Mouse (Mus musculus) layer of hippocampus, postnatal 14 days (tissue): ENCODE data around the gene Fer1l4. TPM values are rescaled to one million over a fixed set of nuclear protein-coding genes. Genes with fewer than 3 reads are reported as not detected.

Source experiments
- DNase-seq, 2 experiments: peaks; one replicate each; pipeline ENCODE4 v3.0.0; 2021 to 2022; ENCODE audit warnings: low spot score in 2 of 2, mixed read lengths in 1 of 2
- long read RNA-seq, 2 experiments: library from polyadenylated mRNA; stranded (forward); transcript quantifications; one replicate each; pipeline ENCODE4 v2.0.0; 2021
- total RNA-seq, 2 experiments: library from RNA; stranded (reverse); gene quantifications; 2 replicates each; pipeline ENCODE4 v1.2.3; 2021

The Fer1l4 gene
- not detected for total RNA-seq
- long read RNA-seq, experiment 1, result 0 reads
- long read RNA-seq, experiment 2, result 0 reads

DNA sequence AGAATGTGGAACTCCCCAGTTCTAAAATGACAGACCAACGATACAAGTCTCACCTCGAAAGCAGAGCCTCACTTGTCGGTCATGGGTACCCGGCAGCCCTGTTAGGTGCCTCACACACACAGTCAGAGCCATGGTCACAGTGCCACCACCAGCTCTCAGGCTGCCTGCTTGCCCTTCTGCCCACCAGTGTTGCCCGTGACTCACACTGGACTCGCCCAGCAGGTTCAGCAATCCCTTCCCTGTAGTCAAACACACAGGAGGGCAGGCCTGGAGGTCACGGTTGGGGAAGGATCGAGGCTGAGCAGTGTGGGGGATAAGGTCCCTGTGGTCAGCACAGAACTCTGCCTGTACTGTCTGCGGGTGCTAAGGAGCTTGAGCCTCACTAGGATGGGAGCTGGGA, at the start of gene Fer1l4:
TSS of gene Fer1l4 (minus strand) at position 132 of the 400 bp plus-strand sequence.
- no peak for DNase-seq

DNA sequence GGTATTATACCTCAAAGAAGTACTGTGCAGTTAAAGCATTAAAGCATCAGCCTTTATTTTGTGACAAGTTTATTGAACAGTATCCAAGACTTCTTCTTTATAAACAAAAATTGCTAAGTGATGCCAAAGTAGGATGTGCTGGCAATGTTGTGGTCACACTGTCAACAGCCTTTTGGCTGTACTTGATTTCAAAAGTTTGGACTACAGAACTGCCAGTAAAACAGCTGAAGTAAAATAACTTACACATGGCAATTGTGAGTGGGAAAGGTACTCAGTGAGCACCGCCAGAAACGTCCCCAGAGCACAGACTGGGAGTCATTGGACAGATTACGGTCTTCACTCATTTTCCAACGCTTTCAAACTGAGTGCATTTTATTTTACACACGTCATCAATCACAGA, 39.2 kb upstream of the Fer1l4 start:
- DNase-seq, result no peak

DNA sequence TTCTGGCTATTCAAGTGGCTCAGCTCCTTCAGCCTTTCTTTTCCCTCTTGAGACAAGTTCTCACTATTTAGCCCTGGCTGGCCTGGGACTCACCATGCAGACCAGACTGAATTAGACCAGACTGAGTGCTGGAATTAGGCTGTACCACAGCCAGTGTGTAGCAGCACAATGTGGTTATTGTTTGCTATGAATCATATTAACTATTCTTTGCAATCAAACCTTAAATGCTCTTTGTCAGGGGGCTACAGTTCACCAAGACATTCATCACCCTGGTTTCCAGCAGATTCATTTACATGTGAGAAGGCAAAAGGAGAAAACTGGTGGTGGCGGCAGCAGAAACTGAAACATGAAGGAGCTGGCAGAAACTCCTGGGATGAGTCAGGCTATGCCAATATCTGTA, 37.1 kb upstream of the Fer1l4 start:
- no peak for DNase-seq

DNA sequence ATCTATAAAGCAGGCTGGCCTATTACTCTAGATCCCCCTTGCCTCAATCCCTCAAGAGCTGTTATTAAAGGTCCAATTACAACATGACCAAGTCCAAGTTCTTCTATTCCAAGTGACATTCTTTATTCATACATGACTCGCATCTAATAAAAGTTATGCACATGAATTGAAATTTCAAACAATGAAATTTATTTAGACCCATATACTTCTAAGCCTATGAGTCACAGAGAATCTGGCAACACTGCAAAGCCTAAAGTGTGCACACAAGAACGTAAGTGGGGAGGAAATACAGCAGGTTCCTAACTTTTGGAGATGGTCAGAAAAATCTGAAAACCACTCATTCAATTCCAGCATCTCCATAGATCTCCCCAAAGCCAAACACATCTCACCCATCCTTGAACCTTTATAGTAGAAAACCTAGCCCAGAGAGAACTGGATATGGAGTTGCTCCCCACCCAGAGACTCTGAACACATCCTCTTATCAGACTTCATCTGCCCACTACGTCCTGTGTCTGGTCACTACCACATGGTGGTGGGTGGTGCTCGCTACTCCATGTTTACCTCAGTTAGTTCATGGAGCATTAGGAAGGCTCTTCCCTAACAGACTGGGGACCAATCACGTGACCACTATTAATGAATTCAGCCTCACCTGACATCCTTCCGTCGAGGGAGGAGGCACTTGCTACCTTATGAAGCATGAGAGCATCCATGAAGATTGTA, 34.8 kb upstream of the Fer1l4 start:
- no peak for DNase-seq

DNA sequence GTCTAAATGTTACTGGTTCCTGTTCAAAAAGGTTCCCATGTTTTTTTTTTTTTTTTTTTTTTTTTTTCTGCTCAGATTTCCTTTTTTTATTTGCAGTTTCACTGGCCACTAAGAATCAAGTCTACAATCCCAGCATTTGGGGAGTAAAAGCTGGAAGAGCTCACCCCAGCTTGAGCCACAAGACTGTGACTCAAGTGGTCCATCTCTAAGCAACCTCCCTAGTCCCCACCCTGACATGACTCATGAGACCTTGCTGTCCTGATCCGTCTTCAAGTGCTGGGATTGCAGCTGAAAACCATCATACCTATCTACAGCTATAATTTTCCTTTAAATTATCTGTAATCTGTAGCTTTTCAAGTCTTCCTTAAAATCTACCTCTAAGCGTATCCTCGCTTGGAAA, 31.8 kb upstream of the Fer1l4 start:
- no peak for DNase-seq

DNA sequence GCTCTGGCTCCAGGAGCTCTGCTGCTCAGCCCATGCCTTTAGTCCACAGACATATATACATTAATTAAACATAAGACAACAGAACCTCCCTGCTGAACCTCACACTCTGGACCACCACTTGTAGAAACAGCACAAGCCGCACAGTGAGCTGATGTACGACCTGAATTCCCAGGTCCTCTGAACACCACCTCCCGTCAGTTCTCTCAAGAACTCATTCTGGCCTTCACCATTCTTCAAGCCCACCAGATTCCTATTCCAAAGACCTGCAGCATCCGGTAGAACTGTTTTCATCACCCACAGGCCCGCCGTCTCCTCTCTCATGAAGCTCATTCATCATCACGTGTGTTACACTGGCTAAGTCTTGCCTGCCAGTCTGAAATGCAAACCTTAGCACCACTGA, 27.6 kb upstream of the Fer1l4 start:
- no peak for DNase-seq

DNA sequence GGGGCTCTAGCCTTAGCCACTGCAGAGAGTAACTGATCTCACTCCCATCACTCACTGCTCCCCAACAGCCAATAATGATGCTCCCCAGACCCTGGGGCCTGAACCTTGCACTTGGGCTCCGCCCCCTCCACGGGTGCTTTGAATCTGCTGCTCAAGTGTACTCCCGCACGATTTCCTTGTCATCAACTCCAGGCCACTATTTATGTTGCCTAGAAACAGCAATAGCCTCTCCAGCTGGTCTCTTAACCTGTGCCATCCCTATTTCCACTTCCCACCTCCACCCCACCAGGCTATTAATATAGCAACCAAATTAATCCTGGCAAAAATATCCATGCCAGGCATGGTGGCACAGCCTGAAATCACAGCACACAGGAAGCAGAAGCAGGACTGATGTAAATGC, 26.9 kb upstream of the Fer1l4 start:
- DNase-seq, result no peak

DNA sequence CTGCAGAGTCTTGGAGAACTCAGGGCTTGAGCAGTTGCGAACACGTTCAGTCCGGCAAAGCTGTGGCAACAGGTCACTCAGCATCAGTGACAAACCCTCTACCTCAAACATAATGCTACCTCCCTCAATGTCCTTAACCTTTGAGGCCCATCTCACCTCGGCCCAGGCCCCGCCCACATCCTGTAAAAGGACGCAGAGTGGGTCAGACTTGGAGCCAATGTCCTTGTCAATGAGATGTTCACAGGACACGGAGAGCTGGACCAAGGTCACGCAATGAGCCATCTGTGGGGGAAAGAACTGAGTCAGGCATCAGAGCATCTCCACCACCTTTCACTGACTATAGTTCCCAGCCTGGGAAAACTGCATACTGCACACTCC, 26.4 kb upstream of the Fer1l4 start:
- DNase-seq, result no peak

DNA sequence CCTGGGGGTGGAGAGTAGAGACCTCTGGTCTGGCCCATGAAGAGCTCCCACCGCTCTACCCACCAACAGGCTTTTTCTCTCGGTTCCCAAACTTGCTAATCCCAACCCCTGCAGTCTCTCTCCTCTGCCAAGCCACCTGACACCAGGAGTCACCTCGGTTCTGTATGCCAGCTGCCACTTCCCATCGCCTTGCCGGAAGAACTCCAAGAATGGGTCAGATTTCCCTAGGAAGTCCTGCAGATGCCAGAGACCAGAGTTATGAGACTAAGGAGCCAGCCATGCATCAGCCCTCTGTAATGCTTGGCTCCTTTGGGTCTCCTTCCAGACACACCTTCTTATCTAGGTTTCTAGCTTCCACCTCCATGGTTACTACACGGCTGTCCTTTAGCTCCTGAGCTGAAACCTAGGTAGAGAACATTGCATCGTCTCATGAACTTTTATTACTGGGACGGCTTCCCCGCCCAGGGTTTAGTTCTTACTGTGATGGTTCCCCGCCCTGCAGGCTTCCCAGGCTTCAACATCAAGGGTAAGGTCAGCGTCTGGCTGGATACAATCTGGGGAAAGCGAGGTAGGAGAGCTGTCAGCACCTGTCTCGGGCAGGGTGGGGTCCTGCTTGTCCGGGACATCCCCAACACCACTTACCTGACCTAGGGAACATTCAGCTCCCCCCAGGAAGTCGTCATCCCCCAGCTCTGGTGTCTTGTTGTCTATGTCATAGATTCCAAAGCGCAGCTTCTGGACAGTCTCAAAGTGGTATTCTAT, 25.9 kb upstream of the Fer1l4 start:
- DNase-seq, result no peak

DNA sequence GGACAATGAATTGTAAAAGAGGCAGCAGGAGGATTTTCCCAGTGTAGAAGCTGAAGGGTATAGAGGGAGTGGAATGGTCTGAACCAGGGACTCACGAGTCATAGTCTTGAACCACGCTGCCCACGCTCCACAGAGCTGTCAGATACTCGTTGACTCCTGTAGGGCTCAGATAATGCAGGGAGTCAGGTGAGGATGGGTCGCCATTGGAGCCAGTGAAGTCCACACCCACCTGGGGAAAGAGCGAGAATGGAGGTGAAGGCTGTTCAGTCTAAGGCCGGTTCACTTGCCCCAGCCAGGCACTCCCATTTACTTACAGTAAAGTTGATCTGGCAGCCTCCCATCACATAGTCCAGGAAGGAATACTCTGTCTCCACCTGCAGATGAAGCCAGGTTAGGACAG, 24.7 kb upstream of the Fer1l4 start:
- DNase-seq, result no peak

DNA sequence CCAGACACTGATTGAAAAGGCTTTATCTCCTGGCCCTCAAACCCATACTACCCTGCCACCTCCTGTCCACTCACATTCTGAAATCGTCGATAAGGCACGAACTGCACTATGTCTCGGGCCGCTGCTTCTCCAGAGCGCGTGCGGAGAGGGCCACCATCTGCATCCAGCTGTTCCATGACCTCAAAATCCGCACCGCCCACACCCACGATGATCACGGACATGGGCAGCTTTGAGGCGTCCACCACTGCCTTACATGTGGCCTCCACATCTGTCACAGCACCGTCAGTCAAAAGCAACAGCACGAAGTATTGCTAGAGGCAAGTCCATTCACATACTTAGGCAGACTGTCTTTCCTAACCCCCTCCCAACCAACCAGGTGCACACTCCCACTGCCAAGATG, 21.0 kb upstream of the Fer1l4 start:
- no peak for DNase-seq

DNA sequence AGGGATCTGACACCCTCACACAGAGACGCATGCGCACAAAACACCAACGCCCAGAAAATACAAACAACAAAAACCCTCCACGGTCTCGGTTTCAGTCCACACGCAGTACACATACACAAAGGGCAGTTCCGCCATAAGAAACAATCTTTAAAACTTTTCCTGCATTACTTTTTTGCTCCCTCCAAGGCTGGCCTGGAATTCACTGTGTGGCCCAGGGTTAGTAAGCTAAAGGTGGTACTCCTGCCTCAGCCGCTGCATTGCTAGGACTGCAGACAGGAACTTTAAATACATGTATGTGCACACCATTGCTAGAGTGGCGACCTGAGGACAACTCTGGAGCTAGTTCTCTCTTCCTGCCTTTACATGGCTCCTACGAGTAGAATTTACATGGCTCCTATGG, 18.5 kb upstream of the Fer1l4 start:
- DNase-seq, result no peak

DNA sequence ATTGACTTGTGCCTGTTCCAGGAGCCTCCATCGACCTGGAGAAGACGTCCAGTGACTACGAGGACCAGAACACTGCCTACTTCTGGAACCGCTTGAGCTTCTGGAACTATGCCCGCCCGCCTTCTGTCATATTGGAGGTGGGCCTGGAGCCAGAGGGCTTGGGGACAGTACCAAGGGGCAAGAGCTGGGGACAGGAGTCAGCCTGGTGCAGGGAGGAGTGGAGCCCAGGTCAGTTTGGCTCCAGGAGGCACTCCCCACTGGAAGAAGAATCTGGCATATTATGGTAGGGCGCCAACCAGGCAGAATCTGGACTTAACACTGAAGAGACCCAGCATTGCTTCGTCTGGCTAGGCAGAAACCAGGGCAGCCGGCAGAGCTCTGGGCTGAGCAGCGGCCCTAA, 15.2 kb upstream of the Fer1l4 start:
- DNase-seq, result no peak

DNA sequence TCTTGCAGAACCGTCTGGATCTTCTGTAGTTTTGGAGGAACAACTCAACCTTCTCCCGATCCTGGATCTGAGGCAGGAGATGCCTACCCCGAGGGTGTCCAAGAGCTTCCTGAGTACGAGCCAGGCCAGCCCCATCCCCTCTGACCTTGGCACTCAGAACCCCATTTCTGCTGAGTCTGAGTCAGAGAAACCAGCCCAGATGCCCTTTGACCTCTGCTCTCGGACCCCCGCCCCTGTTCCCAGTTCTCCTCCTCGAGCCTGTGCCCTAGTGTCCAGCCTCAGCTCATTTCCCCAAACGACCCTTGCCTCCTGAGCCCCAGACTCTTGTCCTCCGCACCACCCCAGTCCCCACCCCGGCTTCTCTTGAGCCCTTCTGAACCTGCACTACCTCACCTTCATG, 13.4 kb upstream of the Fer1l4 start:
- DNase-seq, result no peak

DNA sequence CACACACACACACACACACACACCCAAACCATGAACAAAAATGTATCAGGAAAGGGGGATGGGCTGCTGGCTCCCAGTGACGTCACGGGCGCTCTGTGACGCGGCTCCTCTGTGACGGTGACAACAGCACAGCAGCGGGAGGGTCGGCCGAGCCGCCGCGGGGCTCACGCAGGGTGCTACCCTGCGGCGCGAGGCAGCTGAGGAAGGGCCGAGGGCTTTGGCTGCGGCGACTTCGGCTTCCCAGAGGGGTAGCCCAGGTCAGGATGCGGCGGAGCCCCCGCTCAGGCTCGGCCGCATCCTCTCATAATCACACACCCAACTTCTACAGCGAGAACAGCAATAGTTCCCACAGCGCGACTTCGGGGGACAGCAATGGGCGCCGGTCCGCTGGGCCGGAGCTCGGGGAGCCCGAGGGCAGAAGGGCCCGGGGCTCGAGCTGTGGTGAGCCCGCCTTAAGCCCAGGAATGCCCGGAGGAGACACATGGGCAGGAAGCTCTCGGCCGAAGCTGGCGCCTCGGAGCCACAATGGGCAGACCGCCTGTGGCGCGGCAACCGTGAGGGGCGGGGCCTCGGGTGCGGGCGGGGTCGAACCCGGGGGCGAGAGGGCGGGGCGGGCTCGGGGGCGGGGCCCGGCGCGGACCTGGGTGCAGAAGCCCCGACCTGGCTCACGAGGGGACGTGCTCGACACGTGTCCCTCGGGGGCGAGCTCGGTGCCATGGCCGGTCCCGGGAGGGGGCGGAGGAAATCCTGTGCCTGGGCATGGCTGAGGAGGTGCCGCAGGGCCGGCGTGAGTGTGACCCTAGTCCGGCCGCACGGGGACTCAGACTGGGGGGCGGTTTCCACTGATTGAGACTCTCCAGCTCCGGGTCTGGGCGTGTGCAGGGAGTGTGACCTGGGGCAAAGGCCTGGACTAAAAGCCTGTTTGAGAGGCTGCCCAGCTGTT, 12.6 kb upstream of the Fer1l4 start, which contains the start of gene Spag4:
TSS of gene Spag4 (plus strand) at position 77 of the 943 bp plus-strand sequence.
- DNase-seq, result peak; percentile 55 to 61

DNA sequence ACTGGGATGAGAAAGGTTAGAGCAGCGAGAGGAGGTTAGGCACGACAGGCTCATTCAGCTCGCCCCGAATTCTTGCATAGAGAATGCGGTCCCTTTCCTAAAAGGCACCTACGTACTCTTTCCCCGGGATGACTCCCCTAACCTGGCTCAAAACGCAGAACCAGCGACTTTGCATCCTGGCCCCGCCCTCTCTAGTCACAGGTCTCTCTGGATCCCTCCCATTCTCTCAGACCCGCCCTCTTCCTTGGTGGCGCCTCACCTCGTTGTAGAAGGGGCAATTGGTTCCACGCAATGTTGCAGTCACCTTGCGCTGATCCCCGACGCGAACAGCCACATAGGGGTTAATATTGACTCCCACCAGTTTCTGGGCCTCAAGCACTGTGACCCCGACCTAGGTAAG, 4.8 kb downstream of the Fer1l4 start:
- no peak for DNase-seq

DNA sequence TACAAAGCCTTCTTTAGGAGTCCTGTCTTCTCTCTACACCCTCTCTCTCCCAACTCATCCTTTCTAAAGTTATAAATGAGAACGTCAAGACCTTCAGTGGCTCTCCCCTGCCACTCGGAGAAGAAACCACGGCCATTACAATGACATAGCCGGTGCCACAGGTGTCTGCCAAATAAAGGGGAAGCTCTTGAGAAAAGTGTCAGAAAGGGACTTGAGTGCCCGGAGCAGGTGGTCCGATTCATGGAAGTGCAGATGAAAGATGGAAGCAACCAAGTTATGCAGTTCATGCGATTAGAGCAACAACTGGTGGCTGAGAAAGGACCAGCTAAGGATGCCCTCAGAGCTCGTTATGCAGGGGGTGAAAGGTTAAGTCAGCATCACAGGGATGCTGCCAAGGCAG, 9.8 kb downstream of the Fer1l4 start:
- no peak for DNase-seq

DNA sequence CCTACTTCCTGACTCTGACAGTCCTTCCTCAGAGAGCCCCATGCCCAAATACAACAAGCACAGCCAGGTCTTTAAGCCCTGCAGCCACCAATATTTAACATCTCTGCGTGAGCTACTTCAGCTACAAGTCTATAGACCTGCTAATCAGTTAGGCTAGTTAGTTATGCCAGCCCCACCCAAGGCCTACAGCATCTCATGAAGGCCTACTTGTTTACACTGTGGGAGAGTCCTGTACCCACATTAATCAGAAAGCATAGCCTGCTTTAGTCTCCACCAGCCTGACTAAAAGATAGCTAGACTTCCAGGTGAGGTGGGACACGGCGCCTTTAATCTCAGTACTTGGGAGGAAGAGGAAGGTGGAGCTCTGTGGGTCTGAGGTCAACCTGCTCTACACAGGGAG, 13.4 kb downstream of the Fer1l4 start:
- no peak for DNase-seq

DNA sequence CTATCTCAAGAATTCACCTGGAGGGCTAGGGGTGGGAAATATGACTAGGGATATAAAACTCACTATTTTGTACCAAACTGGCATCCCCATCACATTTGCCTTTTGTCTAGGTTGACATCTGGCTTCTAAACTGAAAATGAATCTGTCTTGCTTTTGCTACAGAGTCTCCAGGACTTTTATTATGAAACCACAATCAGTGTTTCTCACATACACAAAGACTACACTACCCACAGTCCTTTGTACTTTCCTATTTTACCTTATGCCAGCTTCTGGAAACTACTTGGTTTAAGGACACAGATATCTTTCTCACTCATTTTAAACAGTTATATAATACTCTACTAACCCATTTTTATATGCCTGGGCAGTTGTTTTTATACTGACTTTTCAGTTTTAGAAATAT, 27.3 kb downstream of the Fer1l4 start:
- DNase-seq, result no peak

DNA sequence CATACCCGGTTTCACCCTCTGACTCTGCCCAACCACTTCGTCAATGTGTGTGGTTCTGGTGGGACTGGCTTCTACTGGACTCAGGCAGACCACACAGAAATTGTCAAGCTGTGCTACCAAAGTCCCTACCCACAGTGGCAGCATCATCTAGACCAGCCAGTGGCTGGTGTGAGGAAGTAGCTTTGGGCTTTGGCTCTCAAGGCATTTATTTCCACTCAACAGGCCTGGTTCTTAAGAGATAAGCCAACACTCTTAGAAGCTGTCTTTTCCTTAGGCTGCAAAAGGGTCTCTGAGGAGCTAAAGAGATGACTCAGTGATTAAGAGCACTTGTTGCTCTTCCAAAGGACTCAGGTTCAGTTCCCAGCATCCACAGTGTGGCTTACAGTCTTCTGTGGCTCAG, 31.0 kb downstream of the Fer1l4 start:
- no peak for DNase-seq

DNA sequence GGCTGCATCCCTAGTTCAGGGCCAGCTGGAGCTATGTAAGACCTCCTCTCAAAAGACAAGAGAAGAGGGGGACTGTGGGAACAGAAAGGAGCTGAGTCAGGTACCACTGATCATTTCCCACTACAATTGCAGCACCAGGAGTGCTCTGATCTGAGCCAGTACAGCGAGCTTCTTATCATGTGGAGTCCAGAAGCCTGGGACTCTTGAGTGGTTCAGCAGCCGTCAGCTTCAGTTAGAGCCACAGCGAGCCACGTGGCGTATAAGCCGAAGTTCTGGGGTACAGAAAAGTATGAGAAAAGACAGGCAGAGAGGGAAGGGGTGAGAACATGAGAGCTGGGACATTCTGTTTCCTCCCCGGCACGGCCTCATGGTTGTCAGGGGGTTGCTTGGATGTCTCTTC, 31.5 kb downstream of the Fer1l4 start:
- DNase-seq, result no peak

DNA sequence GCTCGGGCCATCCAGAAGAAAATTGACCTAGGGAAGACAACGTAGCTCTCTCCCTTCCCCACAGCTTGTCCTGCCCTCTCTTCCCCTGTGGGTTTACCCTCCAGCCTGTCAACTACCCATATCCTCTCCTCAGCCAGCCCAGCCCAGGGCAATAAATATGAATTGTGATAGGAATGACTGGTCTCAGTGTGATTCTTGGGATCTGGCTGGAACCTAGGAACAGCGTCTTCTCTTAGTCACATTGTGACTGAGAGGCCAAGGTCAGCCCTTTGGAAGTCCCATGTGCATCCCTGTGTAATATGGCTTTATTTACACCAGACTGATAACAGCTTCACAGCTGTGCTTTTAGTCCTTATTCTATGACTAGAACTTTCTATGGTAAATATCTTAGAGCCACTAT, 34.6 kb downstream of the Fer1l4 start:
- DNase-seq, result no peak
